Mouse (Mus musculus) splenic B cell, adult 2 months (primary cell): ENCODE measurements around the gene Glt8d2.

Source experiments
- DNase-seq: peaks from one replicate; pipeline ENCODE4 v3.0.0-alpha.2; 2011; ENCODE audit warnings: low read depth, low spot score
- H3K27me3 ChIP-seq: 2 replicates; pipeline ENCODE4 v1.6.1; 2012; ENCODE audit warnings: mild to moderate bottlenecking, low read length, moderate library complexity, mixed read lengths; ENCODE audit not compliant: control insufficient read depth, poor library complexity, insufficient read depth, severe bottlenecking
- H3K36me3 ChIP-seq: 2 replicates; pipeline ENCODE4 v1.6.1; 2012; ENCODE audit warnings: mild to moderate bottlenecking, low read length, moderate library complexity, mixed read lengths; ENCODE audit not compliant: control insufficient read depth, poor library complexity, insufficient read depth, severe bottlenecking

The Glt8d2 gene

DNA sequence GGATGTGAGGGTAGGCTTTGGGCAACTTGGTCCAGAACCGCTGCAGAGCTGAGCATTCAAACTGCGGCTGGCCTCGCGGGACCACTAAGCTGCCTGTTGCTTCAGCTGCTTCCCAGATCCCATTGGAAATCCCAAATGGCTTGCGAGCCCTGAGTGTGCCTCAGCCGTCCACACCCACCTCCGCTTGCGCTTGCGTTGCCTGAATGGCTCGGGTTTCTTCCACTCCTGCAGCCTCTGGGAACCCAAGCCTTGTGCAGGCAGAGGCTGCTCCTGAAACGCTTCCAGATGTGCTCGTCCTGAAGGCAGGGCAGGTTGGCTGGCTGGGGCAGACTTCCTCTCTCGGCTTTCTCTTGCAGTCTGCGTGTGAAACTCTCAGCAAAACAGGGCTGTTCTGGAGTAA lies at the start of gene Glt8d2:
Gene Glt8d2 (minus strand): TSS at position 157 of the 400 bp plus-strand sequence.
- H3K27me3 ChIP-seq = no peaks in the 10 kb centered on the region
- DNase-seq = no peak
- H3K36me3 ChIP-seq = no peaks in the 10 kb centered on the region

- H3K36me3 ChIP-seq = 0 out of 2 replicates have a peak, but pooled peaks cover 1% of the 10 kb centered on the region
- no peaks in the 10 kb centered on the region for H3K27me3 ChIP-seq
- peak; percentile 57 for DNase-seq
Observed at GRCm38 (mm10) chr10:82699296-82699941, 9.0 kb upstream of the Glt8d2 start.

- Histone ChIP-seq H3K27me3 (no peaks in the 10 kb centered on the region), H3K36me3 (0 out of 2 replicates have a peak, but pooled peaks cover 1% of the 10 kb centered on the region)
- peak; percentile 89 for DNase-seq
Observed at GRCm38 (mm10) chr10:82698712-82699261, 8.3 kb upstream of the Glt8d2 start.

DNA sequence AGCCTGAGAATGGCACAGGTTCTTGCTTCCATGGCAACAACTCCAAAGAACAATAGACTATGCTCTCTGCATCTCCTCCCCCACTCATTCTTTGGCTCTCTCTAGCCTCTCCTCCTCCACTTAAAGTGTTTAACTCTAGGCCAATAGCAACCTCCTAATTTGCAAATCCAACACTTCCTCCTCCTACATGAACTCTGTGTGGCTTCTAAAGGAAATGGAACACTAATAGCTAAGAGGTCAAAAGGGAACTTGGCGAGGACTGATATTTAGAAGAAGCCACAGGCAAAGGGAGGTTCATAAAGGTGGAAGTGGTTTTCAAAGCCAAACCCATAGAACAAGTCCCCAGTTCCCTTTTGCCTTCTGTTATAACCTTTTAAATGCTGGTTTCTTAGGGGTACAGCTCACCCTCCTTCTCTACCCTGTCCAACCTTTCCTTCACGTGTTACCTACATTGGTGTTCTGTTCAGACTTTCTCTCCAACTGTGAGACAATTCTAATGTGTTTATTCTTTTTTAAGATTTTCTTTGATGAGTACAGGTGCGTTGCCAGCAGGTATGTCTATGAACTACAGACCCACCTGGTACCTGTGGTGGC lies 7.0 kb upstream of the Glt8d2 start:
- DNase-seq = peak; percentile 82
- Histone ChIP-seq H3K27me3 (no peaks in the 10 kb centered on the region), H3K36me3 (0 out of 2 replicates have a peak, but pooled peaks cover 1% of the 10 kb centered on the region)

DNA sequence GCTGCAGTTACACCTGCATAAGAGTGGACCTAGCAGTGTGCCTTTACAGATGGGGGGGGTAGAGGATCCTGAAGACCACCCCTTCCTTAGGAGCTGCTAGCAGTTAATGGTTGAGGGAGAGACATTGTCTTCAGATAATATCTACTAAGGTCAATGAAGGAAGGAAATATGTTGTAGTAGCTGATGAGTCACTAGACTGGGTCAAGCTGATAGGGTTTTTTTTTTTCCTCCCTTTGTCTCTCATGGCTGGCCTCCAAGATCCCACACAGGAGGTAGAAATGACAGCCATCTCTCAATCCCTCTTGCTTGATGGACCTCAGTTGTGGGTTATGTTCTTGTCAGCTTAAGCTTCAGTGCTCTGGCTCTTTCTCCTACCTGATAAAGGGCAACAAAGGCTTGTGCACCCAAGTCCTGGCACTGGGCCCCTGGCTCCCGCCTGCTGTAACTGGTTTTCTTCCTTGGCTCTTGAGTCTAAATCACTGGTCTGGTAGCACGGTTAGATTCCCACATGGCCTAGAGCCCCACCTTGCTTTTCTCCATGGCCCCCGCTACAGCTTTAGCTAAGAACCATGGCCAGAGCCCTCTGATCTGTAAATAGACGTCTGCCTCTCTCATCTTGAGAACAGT lies 6.1 kb upstream of the Glt8d2 start:
- Histone ChIP-seq H3K27me3 (no peaks in the 10 kb centered on the region), H3K36me3 (0 out of 2 replicates have a peak, but pooled peaks cover 1% of the 10 kb centered on the region)
- DNase-seq = no peak

DNA sequence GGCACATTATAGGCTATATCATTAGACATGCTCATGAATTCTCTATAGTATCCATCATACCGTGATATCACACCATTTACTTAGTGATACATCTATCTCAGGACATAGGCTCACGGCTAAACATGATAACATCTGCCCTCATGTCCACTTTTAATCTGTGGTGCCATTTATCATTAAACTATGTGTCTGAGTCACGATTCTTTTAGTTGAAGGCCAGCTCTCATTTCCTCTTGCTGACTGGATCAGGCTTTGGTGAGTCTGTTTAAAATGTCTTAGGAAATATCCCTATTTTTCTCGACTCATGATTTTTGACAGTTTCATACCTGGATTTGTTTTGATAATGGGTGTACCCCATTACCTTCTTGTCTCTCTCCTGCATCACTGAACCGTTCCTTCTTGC lies 5.5 kb upstream of the Glt8d2 start, which contains the start of gene Hcfc2:
Gene Hcfc2 (plus strand): TSS at position 205 of the 400 bp plus-strand sequence.
- Histone ChIP-seq H3K27me3 (no peaks in the 10 kb centered on the region), H3K36me3 (no peaks in the 10 kb centered on the region)
- DNase-seq = no peak

DNA sequence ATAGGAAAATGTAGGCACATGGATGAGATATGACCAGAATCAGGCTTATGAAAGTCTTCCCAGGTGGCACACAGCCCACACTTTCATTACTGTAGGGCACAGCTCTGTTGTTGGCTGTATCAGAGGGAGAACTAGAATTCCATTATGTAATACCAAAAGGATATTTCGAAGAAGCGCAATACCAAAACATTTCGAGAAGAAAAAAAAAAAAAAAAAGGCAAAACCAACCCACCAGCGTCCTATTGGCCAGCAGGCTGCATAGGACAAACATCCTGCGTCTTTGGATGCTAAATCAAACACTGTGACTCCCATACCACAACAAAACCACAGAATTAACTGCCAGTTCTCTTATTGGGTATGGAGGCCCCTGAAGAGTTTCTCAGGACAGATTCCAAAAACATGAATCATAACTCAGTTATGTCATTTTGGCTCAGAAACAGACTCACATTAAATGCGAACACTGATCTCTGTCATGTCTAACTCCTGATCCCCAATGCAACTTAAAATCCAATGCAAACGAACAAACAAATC lies 704 bp downstream of the Glt8d2 start:
- no peaks in the 10 kb centered on the region for H3K36me3 ChIP-seq
- DNase-seq = no peak

GRCm38 (mm10) chr10:82685440-82685839 lies 5.0 kb downstream of the Glt8d2 start:
- Histone ChIP-seq H3K36me3 (no peaks in the 10 kb centered on the region), H3K27me3 (no peaks in the 10 kb centered on the region)
- DNase-seq = no peak

More for the DNA sequence above, 704 bp downstream of the Glt8d2 start:
- no peaks in the 10 kb centered on the region for H3K27me3 ChIP-seq

- no peak for DNase-seq
- Histone ChIP-seq H3K36me3 (no peaks in the 10 kb centered on the region), H3K27me3 (no peaks in the 10 kb centered on the region; the same call in none of the 2 replicates)
Observed at GRCm38 (mm10) chr10:82681639-82682038, 8.8 kb downstream of the Glt8d2 start.

DNA sequence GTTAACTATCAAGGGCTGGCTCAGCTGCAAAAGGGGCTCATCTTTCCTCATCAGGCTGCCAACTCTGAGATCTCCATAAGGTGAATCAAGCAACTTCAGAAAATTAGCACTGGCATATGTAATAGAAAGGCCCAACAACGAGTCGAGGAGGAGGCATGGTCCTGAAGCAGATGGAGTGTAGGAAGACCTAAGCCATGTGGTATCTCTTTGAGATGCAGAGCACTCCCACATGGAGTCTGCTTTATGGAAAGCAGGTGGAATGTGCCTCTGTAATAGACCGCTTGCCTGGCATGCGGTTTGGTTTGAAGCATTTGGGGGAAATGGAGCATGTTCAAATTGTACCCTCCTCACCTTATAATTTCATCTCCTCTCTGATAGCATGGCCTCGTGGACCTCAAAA lies 9.7 kb downstream of the Glt8d2 start:
- no peak for DNase-seq
- Histone ChIP-seq H3K27me3 (no peaks in the 10 kb centered on the region; the same call in none of the 2 replicates), H3K36me3 (no peaks in the 10 kb centered on the region)

DNA sequence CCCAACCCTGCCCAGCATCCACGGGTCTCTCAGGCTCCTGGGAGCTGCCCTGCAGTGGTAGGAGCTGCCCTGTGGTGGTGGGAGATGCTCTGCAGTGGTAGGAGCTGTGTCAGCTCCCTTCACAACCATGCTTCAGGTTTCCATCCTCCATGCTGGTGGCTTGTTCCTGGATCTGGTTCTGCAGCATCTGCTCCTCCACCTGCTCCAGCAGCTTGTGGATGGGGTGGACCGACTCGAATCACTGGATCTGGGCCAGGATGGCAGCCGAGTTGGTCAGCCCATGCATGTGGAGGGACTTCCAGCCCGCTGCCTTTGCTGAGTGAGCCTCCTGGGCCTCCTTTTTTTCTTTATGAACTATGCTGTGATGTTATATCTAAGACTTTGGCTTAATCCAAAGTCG lies 13.5 kb downstream of the Glt8d2 start:
- H3K36me3 ChIP-seq = no peaks in the 10 kb centered on the region
- no peak for DNase-seq
- H3K27me3 ChIP-seq = no peaks in the 10 kb centered on the region; the same call in none of the 2 replicates

DNA sequence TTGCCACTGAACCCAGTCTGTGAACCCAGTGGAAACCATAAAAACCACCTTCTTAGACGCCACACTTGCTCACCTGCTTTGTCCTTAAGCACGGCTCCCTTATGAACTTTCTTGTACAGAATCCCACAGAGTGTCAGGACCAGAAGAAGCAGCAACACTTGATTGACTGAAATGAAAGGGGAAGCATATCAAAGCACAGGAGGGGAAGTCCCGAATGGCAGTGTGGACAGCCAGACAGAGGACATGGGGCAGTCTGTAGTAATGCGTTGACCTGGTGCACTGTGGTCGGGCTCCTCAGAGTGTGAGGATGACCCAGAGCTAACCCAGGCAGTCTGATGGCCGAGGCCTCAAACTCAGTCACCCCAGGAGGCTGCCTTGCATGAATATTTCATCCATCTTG lies 20.2 kb downstream of the Glt8d2 start:
- DNase-seq = no peak
- no peaks in the 10 kb centered on the region for H3K36me3 ChIP-seq
- H3K27me3 ChIP-seq = no peaks in the 10 kb centered on the region

GRCm38 (mm10) chr10:82666436-82667234 lies 23.8 kb downstream of the Glt8d2 start:
- peak; percentile 85 for DNase-seq
- Histone ChIP-seq H3K27me3 (no peaks in the 10 kb centered on the region), H3K36me3 (no peaks in the 10 kb centered on the region)

- Histone ChIP-seq H3K36me3 (no peaks in the 10 kb centered on the region), H3K27me3 (no peaks in the 10 kb centered on the region)
- no peak for DNase-seq
Observed at GRCm38 (mm10) chr10:82665951-82666350, 24.5 kb downstream of the Glt8d2 start.
